Mouse (Mus musculus): ENCODE data around the gene Shkbp1. TPM values are rescaled to one million over a fixed set of nuclear protein-coding genes. Genes with fewer than 3 reads are reported as not detected.

The Shkbp1 gene
- polyA plus RNA-seq, 1 experiment: 214 TPM

- Histone ChIP-seq H3K27me3 (replicated peaks) (peaks cover 41% of the 10 kb centered on the region), H3K4me1 (peaks cover 21% of the 10 kb centered on the region), H3K9me3 (peaks cover 4% of the 10 kb centered on the region; the same call in 1 of the 2 replicates), H3K36me3 (replicated peaks; ENCODE audit: low read length) (no peaks in the 10 kb centered on the region), H3K4me3 (replicated peaks) (no peak overlapping the region)
- TF ChIP-seq GATA1 (IDR thresholded peaks at IDR 0.05; ENCODE audit: borderline replicate concordance, low read length) (no peak), FLI1 (IDR thresholded peaks at IDR 0.05; ENCODE audit: low read length) (no peak)
Observed at GRCm38 (mm10) chr7:27389213-27389612, 33.4 kb upstream of the Shkbp1 start.

DNA sequence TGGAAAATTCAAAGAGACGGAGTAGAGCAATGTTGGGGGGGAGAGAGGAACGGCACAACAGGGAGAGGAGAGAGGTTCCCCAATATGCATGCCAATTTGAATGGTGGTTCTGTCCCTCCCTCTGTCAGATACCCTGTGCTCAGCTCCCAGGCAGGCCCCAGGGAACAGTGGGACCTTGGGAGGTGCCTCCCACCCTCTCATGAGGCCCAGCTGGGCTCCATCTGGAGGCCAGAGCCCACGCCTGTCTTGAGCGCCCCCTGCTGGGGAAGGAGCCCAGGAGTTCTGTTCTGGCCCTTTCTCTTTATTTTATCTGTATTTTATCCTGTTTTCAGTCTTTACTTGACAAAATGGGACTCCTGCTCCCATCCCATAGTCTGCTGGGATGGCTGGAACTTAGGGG lies 28.9 kb upstream of the Shkbp1 start:
- TF ChIP-seq GATA1 (IDR thresholded peaks at IDR 0.05; ENCODE audit: borderline replicate concordance, low read length): no peak
- TF ChIP-seq FLI1 (IDR thresholded peaks at IDR 0.05; ENCODE audit: low read length): no peak
- peaks cover 38% of the 10 kb centered on the region for H3K4me1 ChIP-seq
- H3K36me3 ChIP-seq (replicated peaks; ENCODE audit: low read length): no peaks in the 10 kb centered on the region
- H3K4me3 ChIP-seq (replicated peaks): no peak overlapping the region
- H3K9me3 ChIP-seq: peaks cover 9% of the 10 kb centered on the region; the same call in 1 of the 2 replicates
- H3K27me3 ChIP-seq (replicated peaks): peaks cover 16% of the 10 kb centered on the region

GRCm38 (mm10) chr7:27384134-27384533 lies 28.3 kb upstream of the Shkbp1 start:
- Histone ChIP-seq H3K4me1 (peaks cover 36% of the 10 kb centered on the region), H3K36me3 (replicated peaks; ENCODE audit: low read length) (no peaks in the 10 kb centered on the region), H3K27me3 (replicated peaks) (peaks cover 21% of the 10 kb centered on the region), H3K4me3 (replicated peaks) (no peak overlapping the region), H3K9me3 (peaks cover 9% of the 10 kb centered on the region; the same call in 1 of the 2 replicates)
- TF ChIP-seq FLI1 (IDR thresholded peaks at IDR 0.05; ENCODE audit: low read length): no peak
- no peak for TF ChIP-seq GATA1 (IDR thresholded peaks at IDR 0.05; ENCODE audit: borderline replicate concordance, low read length)

DNA sequence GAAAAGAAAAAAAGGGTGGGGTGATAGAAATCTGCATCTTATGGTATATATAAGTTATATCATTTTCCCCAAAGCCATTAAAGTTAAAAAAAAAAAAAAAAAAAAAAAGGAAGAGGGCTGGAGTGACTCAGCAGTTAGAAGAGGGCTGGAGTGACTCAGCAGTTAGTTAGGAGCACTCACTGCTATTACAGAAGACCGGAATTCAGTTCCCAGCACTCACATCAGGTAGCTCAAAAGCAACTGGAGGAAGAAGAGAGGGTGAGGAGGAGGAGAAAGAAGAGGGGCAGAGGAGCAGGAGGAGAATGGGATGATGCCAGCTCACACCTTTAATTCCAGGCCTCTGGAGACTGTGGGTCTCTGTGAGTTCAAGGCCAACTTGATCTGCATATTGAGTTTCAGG lies 27.4 kb upstream of the Shkbp1 start:
- TF ChIP-seq GATA1 (IDR thresholded peaks at IDR 0.05; ENCODE audit: borderline replicate concordance, low read length) (no peak), FLI1 (IDR thresholded peaks at IDR 0.05; ENCODE audit: low read length) (no peak)
- H3K4me1 ChIP-seq: peaks cover 35% of the 10 kb centered on the region
- H3K27me3 ChIP-seq (replicated peaks): peaks cover 28% of the 10 kb centered on the region
- peak overlapping the region; percentile 18 for H3K4me3 ChIP-seq (replicated peaks)
- H3K9me3 ChIP-seq: peaks cover 9% of the 10 kb centered on the region; the same call in 1 of the 2 replicates
- no peaks in the 10 kb centered on the region for H3K36me3 ChIP-seq (replicated peaks; ENCODE audit: low read length)

DNA sequence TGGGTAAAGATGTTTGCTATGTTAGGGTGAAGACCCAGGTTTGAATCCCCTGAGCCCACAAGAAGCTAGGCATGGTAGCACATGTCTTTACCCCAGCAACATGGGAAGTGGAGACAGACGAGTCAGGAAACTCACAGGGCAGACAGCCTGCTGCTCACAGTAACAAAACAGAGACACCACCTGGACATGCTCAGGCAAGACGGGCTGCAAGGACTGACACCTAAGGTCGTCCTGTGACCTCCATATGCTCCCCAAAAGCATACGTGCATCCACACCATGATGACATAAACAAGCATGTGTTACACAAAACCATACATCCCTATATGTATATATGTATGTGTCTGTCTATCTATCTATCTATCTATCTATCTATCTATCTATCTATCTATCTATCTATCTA lies 25.7 kb upstream of the Shkbp1 start:
- Histone ChIP-seq H3K4me3 (replicated peaks) (no peak overlapping the region), H3K4me1 (peaks cover 31% of the 10 kb centered on the region)

GRCm38 (mm10) chr7:27381009-27381408 lies 25.2 kb upstream of the Shkbp1 start:
- Histone ChIP-seq H3K27me3 (replicated peaks) (peaks cover 37% of the 10 kb centered on the region), H3K4me1 (peaks cover 31% of the 10 kb centered on the region), H3K36me3 (replicated peaks; ENCODE audit: low read length) (no peaks in the 10 kb centered on the region), H3K9me3 (peaks cover 11% of the 10 kb centered on the region), H3K4me3 (replicated peaks) (no peak overlapping the region)
- TF ChIP-seq GATA1 (IDR thresholded peaks at IDR 0.05; ENCODE audit: borderline replicate concordance, low read length): no peak
- no peak for TF ChIP-seq FLI1 (IDR thresholded peaks at IDR 0.05; ENCODE audit: low read length)

More for the DNA sequence above, 25.7 kb upstream of the Shkbp1 start:
- H3K36me3 ChIP-seq (replicated peaks; ENCODE audit: low read length): no peaks in the 10 kb centered on the region
- H3K9me3 ChIP-seq: peaks cover 8% of the 10 kb centered on the region
- TF ChIP-seq GATA1 (IDR thresholded peaks at IDR 0.05; ENCODE audit: borderline replicate concordance, low read length) (no peak), FLI1 (IDR thresholded peaks at IDR 0.05; ENCODE audit: low read length) (no peak)
- H3K27me3 ChIP-seq (replicated peaks): peaks cover 33% of the 10 kb centered on the region

DNA sequence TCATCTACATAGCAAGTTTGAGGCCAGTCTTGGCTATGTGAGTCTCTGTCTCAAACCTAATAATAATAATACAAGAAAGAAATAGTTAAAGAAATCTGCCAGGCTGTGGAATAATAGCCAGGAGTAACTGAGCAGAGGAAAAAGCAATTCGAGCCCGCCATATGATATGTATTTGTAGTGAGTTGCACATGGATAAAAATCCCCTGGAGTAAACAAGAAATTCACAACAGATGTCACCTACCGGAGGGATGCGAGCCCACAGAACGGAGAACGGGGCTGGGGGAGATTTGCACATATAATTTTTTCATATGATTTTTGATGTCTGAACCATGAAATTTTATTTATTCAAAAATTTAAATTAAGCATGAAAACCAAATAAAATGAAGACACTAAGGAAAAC lies 24.0 kb upstream of the Shkbp1 start:
- Histone ChIP-seq H3K4me3 (replicated peaks) (no peak overlapping the region), H3K4me1 (peaks cover 28% of the 10 kb centered on the region), H3K9me3 (peaks cover 11% of the 10 kb centered on the region), H3K36me3 (replicated peaks; ENCODE audit: low read length) (no peaks in the 10 kb centered on the region), H3K27me3 (replicated peaks) (peaks cover 44% of the 10 kb centered on the region)
- TF ChIP-seq FLI1 (IDR thresholded peaks at IDR 0.05; ENCODE audit: low read length) (no peak), GATA1 (IDR thresholded peaks at IDR 0.05; ENCODE audit: borderline replicate concordance, low read length) (no peak)

DNA sequence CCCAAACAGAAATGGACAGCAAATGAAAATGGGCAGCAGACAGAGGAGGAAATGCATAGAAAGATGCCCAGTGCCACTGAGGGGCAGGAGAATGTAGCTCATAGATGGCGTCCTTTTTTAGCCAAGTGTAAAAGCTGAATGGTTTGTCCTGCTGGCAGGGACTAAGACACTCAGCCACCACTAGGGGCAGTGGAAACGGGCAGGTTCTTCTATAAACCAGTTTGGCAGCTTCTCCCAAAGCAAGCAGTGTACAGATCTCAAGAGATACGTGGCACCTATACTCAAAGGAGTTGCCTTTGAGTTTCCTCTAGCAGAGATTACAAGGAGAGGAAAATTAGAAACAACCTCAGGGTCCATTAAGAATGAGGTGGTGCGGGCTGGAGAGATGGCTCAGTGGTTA lies 22.6 kb upstream of the Shkbp1 start:
- TF ChIP-seq GATA1 (IDR thresholded peaks at IDR 0.05; ENCODE audit: borderline replicate concordance, low read length) (no peak), FLI1 (IDR thresholded peaks at IDR 0.05; ENCODE audit: low read length) (no peak)
- peaks cover 14% of the 10 kb centered on the region for H3K4me1 ChIP-seq
- no peaks in the 10 kb centered on the region for H3K36me3 ChIP-seq (replicated peaks; ENCODE audit: low read length)
- no peak overlapping the region for H3K4me3 ChIP-seq (replicated peaks)
- peaks cover 22% of the 10 kb centered on the region for H3K9me3 ChIP-seq
- H3K27me3 ChIP-seq (replicated peaks): peaks cover 56% of the 10 kb centered on the region

GRCm38 (mm10) chr7:27375274-27375673 lies 19.5 kb upstream of the Shkbp1 start:
- H3K9me3 ChIP-seq: peaks cover 23% of the 10 kb centered on the region
- TF ChIP-seq FLI1 (IDR thresholded peaks at IDR 0.05; ENCODE audit: low read length): no peak
- TF ChIP-seq GATA1 (IDR thresholded peaks at IDR 0.05; ENCODE audit: borderline replicate concordance, low read length): no peak
- peak overlapping the region; percentile 46 for H3K4me3 ChIP-seq (replicated peaks)
- H3K27me3 ChIP-seq (replicated peaks): peaks cover 78% of the 10 kb centered on the region
- H3K36me3 ChIP-seq (replicated peaks; ENCODE audit: low read length): no peaks in the 10 kb centered on the region
- peaks cover 13% of the 10 kb centered on the region for H3K4me1 ChIP-seq

GRCm38 (mm10) chr7:27371715-27372462 lies 16.1 kb upstream of the Shkbp1 start:
- H3K4me1 ChIP-seq: peaks cover 24% of the 10 kb centered on the region
- H3K4me3 ChIP-seq (replicated peaks): peak overlapping the region; percentile 29
- peaks cover 37% of the 10 kb centered on the region for H3K9me3 ChIP-seq
- H3K36me3 ChIP-seq (replicated peaks; ENCODE audit: low read length): no peaks in the 10 kb centered on the region
- peaks cover 90% of the 10 kb centered on the region for H3K27me3 ChIP-seq (replicated peaks)
- TF ChIP-seq GATA1 (IDR thresholded peaks at IDR 0.05; ENCODE audit: borderline replicate concordance, low read length) (no peak), FLI1 (IDR thresholded peaks at IDR 0.05; ENCODE audit: low read length) (no peak)
